In the genomic region with DNA sequence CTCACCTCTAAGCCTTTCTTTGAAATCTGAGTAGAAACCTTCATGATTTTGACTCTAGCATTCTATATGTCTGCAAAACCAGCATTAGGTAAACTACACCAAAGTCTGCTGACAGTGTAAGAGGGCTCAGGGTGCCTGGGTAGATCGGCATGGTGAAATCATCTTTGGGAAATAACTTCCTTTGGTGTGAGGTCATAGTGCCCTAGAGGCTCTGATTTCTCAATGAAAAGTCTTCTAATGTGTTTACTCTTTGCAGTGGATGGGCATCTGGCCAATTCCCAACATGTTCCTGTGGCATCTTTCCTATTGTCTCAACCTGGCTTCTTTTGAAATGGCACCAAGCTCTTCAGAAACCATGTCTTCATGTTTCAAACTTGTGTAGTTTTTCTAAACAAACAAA, we compare ENCODE assay signal across 15 mouse cellular contexts. TPM values are rescaled to one million over a fixed set of nuclear protein-coding genes. Genes with fewer than 3 reads are reported as not detected.
DNase-seq lines count a peak whose midpoint lies in the region; ATAC-seq and TF ChIP-seq lines count a peak whose summit lies in the region.
"Had no signal": no experiment of that assay in that cellular context is flagged by ENCODE, and none has a peak within 500 bp of the region (broad histone marks: within the 10 kb centered on the region; RNA-seq: fewer than 3 reads in every experiment).

No protein-coding gene starts in this region.

- peak; percentile 39 to 88 for DNase-seq in adrenal gland, adult (ENCODE audit: inconsistent age in 2 of 2, low spot score in 1 of 2)
- DNase-seq in adrenal gland, adult 18-20 months (ENCODE audit: low spot score in 2 of 2): no peak
- DNase-seq in kidney, postnatal 36 days: peak; percentile 14 to 27
- DNase-seq in kidney, postnatal 4 days: no peak
- peak; percentile 67 for DNase-seq in lung, postnatal 36 days
- no peak for DNase-seq in right cerebral cortex, postnatal 36 days (ENCODE audit: low spot score in 2 of 2)
- DNase-seq in stomach, postnatal 0 days (ENCODE audit: low spot score): no peak
- DNase-seq: layer of hippocampus, postnatal 36 days; right cerebral cortex, postnatal 25 days had no signal

- no peak overlapping the region for H3K4me2 ChIP-seq in stomach, postnatal 0 days (replicated peaks; ENCODE audit: low read depth)
- H3K4me2 ChIP-seq: heart, embryonic 13.5 days; hindbrain, embryonic 12.5 days; limb, embryonic 13.5 days had no signal

- TF ChIP-seq CTCF in bone marrow macrophage, adult 2 months (IDR thresholded peaks at IDR 0.05; ENCODE audit: low read depth, low read length): no peak
- TF ChIP-seq CTCF in stomach, postnatal 0 days (IDR thresholded peaks at IDR 0.05; ENCODE audit: low read depth): no peak

- ATAC-seq in stomach, postnatal 0 days (ENCODE audit: low FRiP score, low TSS enrichment): no peak
- ATAC-seq: intestine, postnatal 0 days had no signal

- TF ChIP-seq EP300 in stomach, postnatal 0 days (optimal IDR thresholded peaks at IDR 0.05): no peak

- no peak for TF ChIP-seq POLR2A in bone marrow macrophage, adult 2 months (IDR thresholded peaks at IDR 0.05; ENCODE audit: borderline replicate concordance, low read depth, low read length)

- H3K36me3 ChIP-seq in stomach, postnatal 0 days (ENCODE audit: control insufficient read depth, insufficient read depth, low read length): peaks cover 2% of the 10 kb centered on the region; the same call in 1 of the 2 replicates

- H3K4me1 ChIP-seq in bone marrow macrophage, adult 2 months (ENCODE audit: control insufficient read depth, insufficient read depth, low read length): peaks cover 8% of the 10 kb centered on the region
- no peaks in the 10 kb centered on the region for H3K4me1 ChIP-seq in stomach, postnatal 0 days (replicated peaks; ENCODE audit: control insufficient read depth, insufficient read depth)
- H3K4me1 ChIP-seq: hindbrain, embryonic 12.5 days; limb, embryonic 13.5 days had no signal

- H3K27ac ChIP-seq in bone marrow macrophage, adult 2 months (ENCODE audit: insufficient read depth, low read depth, low read length): peak overlapping the region; percentile 18; the same call in 1 of the 2 replicates
- no peak overlapping the region for H3K27ac ChIP-seq in stomach, postnatal 0 days (replicated peaks)
- H3K27ac ChIP-seq: heart, embryonic 13.5 days; hindbrain, embryonic 12.5 days; limb, embryonic 13.5 days; macrophage had no signal

- no peak overlapping the region for H3K9ac ChIP-seq in stomach, postnatal 0 days (ENCODE audit: low read length)
- H3K9ac ChIP-seq: heart, embryonic 13.5 days; hindbrain, embryonic 12.5 days; limb, embryonic 13.5 days had no signal

- H3K9me3 ChIP-seq in stomach, postnatal 0 days (ENCODE audit: control insufficient read depth, low read length): no peaks in the 10 kb centered on the region
- H3K9me3 ChIP-seq: heart, embryonic 13.5 days; hindbrain, embryonic 12.5 days; limb, embryonic 13.5 days had no signal

- H3K4me3 ChIP-seq in bone marrow macrophage, adult 2 months (ENCODE audit: insufficient read depth, low read length): no peak overlapping the region
- no peak overlapping the region for H3K4me3 ChIP-seq in stomach, postnatal 0 days (ENCODE audit: low read depth, low read length)
- H3K4me3 ChIP-seq: heart, embryonic 13.5 days; hindbrain, embryonic 12.5 days; limb, embryonic 13.5 days had no signal

- H3K27me3 ChIP-seq in stomach, postnatal 0 days (ENCODE audit: control insufficient read depth, insufficient read depth, low read length): no peaks in the 10 kb centered on the region
- H3K27me3 ChIP-seq: heart, embryonic 13.5 days; hindbrain, embryonic 12.5 days; limb, embryonic 13.5 days had no signal

- WGBS in stomach, postnatal 0 days: 40% methylated on average over 1 of the region's 1 CpGs

RNA-seq across cellular contexts. Expression of gene Mkln1, which starts 58.5 kb away (rescaled TPM):
- total RNA-seq in adrenal gland, adult 18-20 months (2021): 100 to 1,000 TPM; 189 to 196 TPM
- polyA plus RNA-seq in bone marrow macrophage, adult 2 months (2012; ENCODE audit: insufficient read depth, insufficient read length, missing spikeins): 101 and 110 TPM in 2 replicates
- 108 and 116 TPM in 2 replicates for polyA plus RNA-seq in stomach, postnatal 0 days (2015; fragmentation: Nextera tagmentation; extraction: Ambion mirVana)

Comparison
In these comparisons a context has a peak if more than half of its experiments do, and no peak if none do; other contexts are left out.
1. DNase-seq: peak in adrenal gland, adult (2 of 2), kidney, postnatal 36 days (2 of 2) and lung, postnatal 36 days (single experiment); none in adrenal gland, adult 18-20 months (0 of 2), kidney, postnatal 4 days (0 of 2), right cerebral cortex, postnatal 36 days (0 of 2) and stomach, postnatal 0 days (single experiment).